Mouse (Mus musculus) R1 (cell line): ENCODE measurements at regions not wholly inside any gene's neighbourhood (a gene's known extent, or its start where the extent isn't known, plus 50 kb on each side); places are given as distances from the start of the nearest gene placed in this dataset.

Experiments used
- DNase-seq: peaks from one replicate; pipeline ENCODE4 v3.0.0-alpha.2; 2018; ENCODE audit warnings: low read depth, low spot score

- no peak for DNase-seq
Measured at GRCm38 (mm10) chr9:47909051-47909450, 252.8 kb upstream of the Nxpe4 start.

GRCm38 (mm10) chr9:47910501-47910906 lies 251.3 kb upstream of the Nxpe4 start:
- DNase-seq, result peak; percentile 26

GRCm38 (mm10) chr9:47912823-47913222 lies 249.0 kb upstream of the Nxpe4 start:
- DNase-seq, result no peak

GRCm38 (mm10) chr9:47935299-47935698 lies 226.5 kb upstream of the Nxpe4 start:
- peak; percentile 71 for DNase-seq

GRCm38 (mm10) chr9:47935957-47936457 lies 225.8 kb upstream of the Nxpe4 start:
- DNase-seq, result no peak

GRCm38 (mm10) chr9:47938941-47939710 lies 222.7 kb upstream of the Nxpe4 start:
- no peak for DNase-seq

GRCm38 (mm10) chr9:47942761-47943583 lies 218.9 kb upstream of the Nxpe4 start:
- DNase-seq, result no peak

- no peak for DNase-seq
Measured at GRCm38 (mm10) chr9:47946226-47946625, 215.6 kb upstream of the Nxpe4 start.

GRCm38 (mm10) chr9:47957881-47958280 lies 203.9 kb upstream of the Nxpe4 start:
- no peak for DNase-seq

- no peak for DNase-seq
Measured at GRCm38 (mm10) chr9:47958861-47959260, 203.0 kb upstream of the Nxpe4 start.

GRCm38 (mm10) chr9:47961176-47961575 lies 200.6 kb upstream of the Nxpe4 start:
- DNase-seq, result no peak

GRCm38 (mm10) chr9:47962161-47962560 lies 199.7 kb upstream of the Nxpe4 start:
- DNase-seq, result no peak

GRCm38 (mm10) chr9:47962589-47962988 lies 199.2 kb upstream of the Nxpe4 start:
- DNase-seq, result no peak

- no peak for DNase-seq
Measured at GRCm38 (mm10) chr9:47973130-47973529, 188.7 kb upstream of the Nxpe4 start.

- no peak for DNase-seq
Measured at GRCm38 (mm10) chr9:47985356-47986111, 176.3 kb upstream of the Nxpe4 start.

GRCm38 (mm10) chr9:47987266-47987665 lies 174.6 kb upstream of the Nxpe4 start:
- no peak for DNase-seq

GRCm38 (mm10) chr9:47994671-47995070 lies 167.2 kb upstream of the Nxpe4 start:
- DNase-seq, result no peak

- no peak for DNase-seq
Measured at GRCm38 (mm10) chr9:47999632-48000031, 162.2 kb upstream of the Nxpe4 start.

- no peak for DNase-seq
Measured at GRCm38 (mm10) chr9:48029021-48029420, 132.8 kb upstream of the Nxpe4 start.

GRCm38 (mm10) chr9:48030839-48031238 lies 131.0 kb upstream of the Nxpe4 start:
- no peak for DNase-seq

- DNase-seq, result no peak
Measured at GRCm38 (mm10) chr9:48035959-48036358, 125.9 kb upstream of the Nxpe4 start.

GRCm38 (mm10) chr9:48044826-48045225 lies 117.0 kb upstream of the Nxpe4 start:
- DNase-seq, result no peak
